Mouse (Mus musculus) spleen, postnatal 10 days (tissue): ENCODE measurements around the gene Mfsd6.
"Not testable (repeated sequence)": the region's sequence is repeated elsewhere in the genome, so short reads cannot be mapped to it uniquely, and the experiment has no call there.

Experiments
- DNase-seq, 2 experiments: peaks; one replicate each; pipeline ENCODE4 v3.0.0; 2021 to 2022; ENCODE audit warnings: low spot score in 2 of 2

Mfsd6 gene

GRCm38 (mm10) chr1:52708745-52709144 is 18.5 kb downstream of the Mfsd6 start:
- DNase-seq, result no peak

- DNase-seq, result no peak
Observed at GRCm38 (mm10) chr1:52707030-52707429, 20.2 kb downstream of the Mfsd6 start.

- no peak for DNase-seq
Observed at GRCm38 (mm10) chr1:52702738-52703491, 24.3 kb downstream of the Mfsd6 start.

GRCm38 (mm10) chr1:52701941-52702340 is 25.3 kb downstream of the Mfsd6 start:
- DNase-seq, result no peak

- DNase-seq, result not testable (repeated sequence)
Observed at GRCm38 (mm10) chr1:52694456-52694855, 32.8 kb downstream of the Mfsd6 start.

- no peak for DNase-seq
Observed at GRCm38 (mm10) chr1:52687636-52688035, 39.6 kb downstream of the Mfsd6 start.

- no peak for DNase-seq
Observed at GRCm38 (mm10) chr1:52683550-52683949, 43.7 kb downstream of the Mfsd6 start.

GRCm38 (mm10) chr1:52676621-52677020 is 50.6 kb downstream of the Mfsd6 start:
- no peak for DNase-seq

- DNase-seq, result no peak
Observed at GRCm38 (mm10) chr1:52675561-52676551, 51.4 kb downstream of the Mfsd6 start.

GRCm38 (mm10) chr1:52669931-52670330 is 57.3 kb downstream of the Mfsd6 start:
- DNase-seq, result no peak

- DNase-seq, result no peak
Observed at GRCm38 (mm10) chr1:52668743-52669323, 58.4 kb downstream of the Mfsd6 start.

- no peak for DNase-seq
Observed at GRCm38 (mm10) chr1:52663228-52663627, 64.0 kb downstream of the Mfsd6 start.

- DNase-seq, result no peak
Observed at GRCm38 (mm10) chr1:52660765-52661164, 66.5 kb downstream of the Mfsd6 start.

GRCm38 (mm10) chr1:52660278-52660677 is 67.0 kb downstream of the Mfsd6 start:
- no peak for DNase-seq

GRCm38 (mm10) chr1:52658160-52658559 is 69.1 kb downstream of the Mfsd6 start:
- no peak for DNase-seq

- peak in 1 of 2 experiments; percentile 45 for DNase-seq
Observed at GRCm38 (mm10) chr1:52655153-52655552, 72.1 kb downstream of the Mfsd6 start.

GRCm38 (mm10) chr1:52653366-52653765 is 73.9 kb downstream of the Mfsd6 start:
- no peak for DNase-seq

GRCm38 (mm10) chr1:52652601-52653253 is 74.5 kb downstream of the Mfsd6 start:
- DNase-seq, result no peak

GRCm38 (mm10) chr1:52650066-52650465 is 77.2 kb downstream of the Mfsd6 start:
- DNase-seq, result no peak

- peak; percentile 16 to 75 for DNase-seq
Observed at GRCm38 (mm10) chr1:52648153-52649027, 78.9 kb downstream of the Mfsd6 start.

- DNase-seq, result no peak
Observed at GRCm38 (mm10) chr1:52640736-52641135, 86.5 kb downstream of the Mfsd6 start.
